Mouse (Mus musculus) midbrain, embryonic 11.5 days (tissue): ENCODE results near the gene Tsg101. TPM values are rescaled to one million over a fixed set of nuclear protein-coding genes. Genes with fewer than 3 reads are reported as not detected.

Experiments used
- ATAC-seq: fragments of 200-750 bp; cut with Nextera tagmentation; 2 replicates; pipeline ENCODE4 v1.8.0; 2017; ENCODE audit warnings: moderate TSS enrichment, moderate library complexity; ENCODE audit not compliant: low FRiP score
- DNase-seq: peaks from one replicate; pipeline ENCODE4 v3.0.0; 2015; ENCODE audit warnings: low spot score; ENCODE audit errors: missing footprints
- H3K27ac ChIP-seq: fragments of 300-500 bp; sonication (generic); 2 replicates; pipeline ENCODE4 v1.5.1; 2014; ENCODE audit warnings: low read depth, low read length
- H3K27me3 ChIP-seq: fragments of 300-500 bp; sonication (generic); 2 replicates; pipeline ENCODE4 v1.6.1; 2014; ENCODE audit warnings: mild to moderate bottlenecking, low read length, moderate library complexity, mixed read lengths; ENCODE audit not compliant: control insufficient read depth, insufficient read depth
- H3K36me3 ChIP-seq: fragments of 300-500 bp; sonication (generic); 2 replicates; pipeline ENCODE4 v1.6.1; 2014; ENCODE audit warnings: mild to moderate bottlenecking, low read length, moderate library complexity, mixed read lengths; ENCODE audit not compliant: control insufficient read depth, insufficient read depth
- H3K4me1 ChIP-seq: fragments of 300-500 bp; sonication (generic); 2 replicates; pipeline ENCODE4 v1.6.1; 2014; ENCODE audit warnings: low read length; ENCODE audit not compliant: control insufficient read depth, insufficient read depth
- H3K4me2 ChIP-seq: fragments of 300-500 bp; sonication (generic); 2 replicates; pipeline ENCODE4 v1.6.1; 2014; ENCODE audit warnings: mild to moderate bottlenecking, moderate library complexity
- H3K4me3 ChIP-seq: fragments of 300-500 bp; sonication (generic); 2 replicates; pipeline ENCODE4 v1.5.1; 2014; ENCODE audit warnings: low read depth, low read length
- H3K9ac ChIP-seq: fragments of 300-500 bp; sonication (generic); 2 replicates; pipeline ENCODE4 v1.6.1; 2014; ENCODE audit warnings: low read length
- H3K9me3 ChIP-seq: fragments of 300-500 bp; sonication (generic); 2 replicates; pipeline ENCODE4 v1.6.1; 2016; ENCODE audit warnings: low read length; ENCODE audit not compliant: control insufficient read depth
- WGBS: fragments of 180-500 bp; shearing (Covaris S2); extraction: QIAGEN DNeasy Blood & Tissue Kit; methylation state at CpG from one replicate; pipeline ENCODE4 v1.1.7; 2014; 5-methylcytosine and 5-hydroxymethylcytosine counted together
- polyA plus RNA-seq: library from polyadenylated mRNA; unstranded; fragments of >200 nt; fragmentation: Nextera tagmentation; extraction: Ambion mirVana; gene quantifications from 2 replicates; pipeline ENCODE4 v1.2.1, GENCODE M21; 2014

Tsg101 gene
- polyA plus RNA-seq, 1 experiment from 2014 or later = 342 TPM

DNA sequence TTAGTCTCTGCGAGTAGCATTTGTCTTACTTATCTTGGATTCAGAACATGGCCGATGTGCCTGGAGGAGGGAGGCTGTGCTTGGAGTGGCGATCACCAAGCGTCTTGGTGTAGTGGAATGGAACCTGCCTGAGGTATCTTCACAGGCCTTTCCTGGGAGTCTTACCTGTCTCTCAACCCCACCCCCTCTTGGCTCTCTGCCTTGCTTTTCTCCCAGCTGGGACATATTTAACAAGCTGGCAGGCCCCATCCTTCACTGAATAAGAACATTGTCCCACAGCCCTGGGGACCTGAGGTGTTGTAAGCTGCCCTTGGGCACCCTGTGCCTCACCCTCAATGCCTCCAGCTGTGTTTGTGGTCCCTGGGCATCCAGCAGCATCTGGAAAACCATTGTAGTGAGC is 76.2 kb downstream of the Tsg101 start:
- Histone ChIP-seq H3K27ac (no peak overlapping the region), H3K4me2 (no peak overlapping the region), H3K9me3 (no peaks in the 10 kb centered on the region), H3K27me3 (no peaks in the 10 kb centered on the region), H3K9ac (no peak overlapping the region), H3K4me3 (no peak overlapping the region), H3K4me1 (peaks cover 19% of the 10 kb centered on the region), H3K36me3 (peaks cover under 1% of the 10 kb centered on the region; the same call in 1 of the 2 replicates)
- ATAC-seq (no peak), DNase-seq (no peak)
- WGBS = 80% methylated on average over 4 of the region's 4 CpGs

DNA sequence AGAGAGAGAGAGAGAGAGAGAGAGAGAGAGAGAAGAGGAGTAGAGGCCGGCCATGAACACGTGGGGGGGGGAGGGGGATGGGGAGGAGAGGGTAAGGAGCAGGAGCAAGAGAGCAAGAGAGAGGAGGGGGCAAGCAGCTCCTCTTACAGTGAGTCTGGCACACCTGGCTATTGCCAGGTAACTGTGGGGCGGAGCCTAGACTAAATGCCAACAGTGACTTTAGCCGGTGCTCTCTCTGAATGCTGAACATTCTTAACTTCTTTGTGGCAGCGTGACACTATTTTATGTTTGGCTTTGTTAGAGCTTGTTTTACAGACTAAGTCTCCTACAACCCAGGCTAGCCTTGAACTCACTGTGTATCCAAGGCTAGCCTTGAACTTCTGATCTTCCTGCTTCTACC is 77.5 kb downstream of the Tsg101 start:
- Histone ChIP-seq H3K27me3 (no peaks in the 10 kb centered on the region), H3K9me3 (no peaks in the 10 kb centered on the region), H3K9ac (no peak overlapping the region), H3K4me1 (peaks cover 23% of the 10 kb centered on the region), H3K4me2 (no peak overlapping the region), H3K4me3 (no peak overlapping the region), H3K27ac (no peak overlapping the region), H3K36me3 (no peaks in the 10 kb centered on the region)
- WGBS = 34% methylated on average over 5 of the region's 5 CpGs
- ATAC-seq (no peak), DNase-seq (no peak)

DNA sequence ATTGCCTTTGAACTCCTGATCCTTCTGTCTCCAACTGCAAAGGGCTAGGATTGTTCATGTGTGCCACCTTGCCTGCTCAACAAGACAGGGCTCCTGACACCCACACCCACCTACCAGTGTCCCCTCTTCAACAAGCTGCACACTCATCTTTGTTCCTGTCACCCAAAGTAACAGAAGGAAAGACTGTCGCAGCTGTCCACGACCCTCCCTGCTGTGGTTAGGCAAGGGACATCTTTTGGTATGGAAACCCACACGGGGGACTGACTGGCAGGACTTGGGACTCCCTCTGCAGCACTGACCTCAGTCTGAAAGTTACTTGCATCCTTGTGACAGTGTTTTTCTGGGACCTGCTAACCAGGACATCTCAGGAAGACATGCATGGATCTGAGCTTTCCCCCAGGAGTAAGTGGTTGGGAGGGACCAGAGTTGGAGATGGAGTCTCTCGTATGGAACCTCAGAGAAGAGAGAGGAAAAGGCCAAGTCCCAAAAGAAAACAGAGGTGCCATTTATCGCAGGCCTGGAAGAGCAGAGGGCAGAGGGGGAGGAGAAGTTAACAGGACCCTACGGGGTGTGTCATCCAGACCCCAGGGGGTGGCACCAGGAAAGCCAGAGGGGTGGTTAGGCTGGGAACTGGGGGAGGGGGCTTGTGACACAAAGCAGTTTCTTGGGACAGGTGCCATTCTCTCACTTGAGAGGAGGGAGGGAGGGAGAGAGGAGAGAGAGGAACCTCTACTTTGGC is 78.8 kb downstream of the Tsg101 start, which contains the start of gene Ldha:
TSS of gene Ldha (plus strand) at position 689 of the 739 bp plus-strand sequence.
- Histone ChIP-seq H3K9me3 (no peaks in the 10 kb centered on the region), H3K36me3 (no peaks in the 10 kb centered on the region), H3K4me1 (peaks cover 16% of the 10 kb centered on the region), H3K27ac (no peak within 1 kb of the TSS), H3K4me2 (no peak within 1 kb of the TSS), H3K4me3 (no peak within 1 kb of the TSS), H3K27me3 (no peaks in the 10 kb centered on the region), H3K9ac (no peak within 1 kb of the TSS)
- DNase-seq (no peak), ATAC-seq (no peak)
- WGBS = 27% methylated on average over 6 of the region's 6 CpGs

DNA sequence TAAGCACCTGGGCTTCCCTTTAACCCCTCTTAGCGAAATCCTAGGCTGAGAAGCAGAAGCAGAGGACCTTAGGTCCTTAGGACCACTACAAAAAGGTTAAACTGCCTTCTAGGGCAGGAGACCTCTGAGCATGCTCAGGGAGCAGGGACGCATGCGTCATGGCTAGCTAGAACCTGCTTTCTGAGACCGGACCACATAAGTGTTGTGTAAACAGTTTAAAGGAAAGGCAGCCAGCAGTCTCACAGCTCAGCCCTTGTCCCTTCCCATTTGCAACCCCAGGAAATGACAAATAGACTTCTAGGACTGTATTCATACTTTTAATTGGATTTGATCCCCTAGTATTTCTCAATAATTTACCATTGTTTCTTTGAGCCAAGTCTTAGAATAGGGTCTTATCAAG is 79.4 kb downstream of the Tsg101 start:
- 44% methylated on average over 4 of the region's 4 CpGs for WGBS
- peaks cover 16% of the 10 kb centered on the region for H3K4me1 ChIP-seq
- H3K9me3 ChIP-seq = no peaks in the 10 kb centered on the region
- H3K4me2 ChIP-seq = no peak overlapping the region
- ATAC-seq = no peak
- no peak overlapping the region for H3K9ac ChIP-seq
- H3K27me3 ChIP-seq = no peaks in the 10 kb centered on the region
- H3K4me3 ChIP-seq = no peak overlapping the region
- H3K36me3 ChIP-seq = no peaks in the 10 kb centered on the region
- DNase-seq = no peak
- no peak overlapping the region for H3K27ac ChIP-seq

DNA sequence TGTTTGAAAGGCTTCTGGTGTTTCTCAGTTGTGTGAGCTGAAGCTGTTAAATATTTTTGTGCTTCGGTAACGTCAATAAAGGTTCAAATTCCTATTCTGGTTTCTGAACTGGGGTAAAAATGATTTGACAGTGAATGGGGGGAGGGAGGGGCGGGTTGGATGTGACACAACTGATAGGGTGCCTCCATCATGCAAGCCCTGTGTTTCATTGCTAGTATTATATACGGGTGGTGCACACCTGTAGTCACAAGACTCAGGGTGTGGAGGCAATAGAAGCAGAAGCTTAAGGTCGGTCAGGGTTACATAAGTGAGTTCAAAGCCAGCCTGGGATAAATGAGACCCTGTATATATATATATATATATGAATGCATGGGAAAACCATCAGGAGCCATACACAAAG is 79.9 kb downstream of the Tsg101 start:
- DNase-seq = no peak

DNA sequence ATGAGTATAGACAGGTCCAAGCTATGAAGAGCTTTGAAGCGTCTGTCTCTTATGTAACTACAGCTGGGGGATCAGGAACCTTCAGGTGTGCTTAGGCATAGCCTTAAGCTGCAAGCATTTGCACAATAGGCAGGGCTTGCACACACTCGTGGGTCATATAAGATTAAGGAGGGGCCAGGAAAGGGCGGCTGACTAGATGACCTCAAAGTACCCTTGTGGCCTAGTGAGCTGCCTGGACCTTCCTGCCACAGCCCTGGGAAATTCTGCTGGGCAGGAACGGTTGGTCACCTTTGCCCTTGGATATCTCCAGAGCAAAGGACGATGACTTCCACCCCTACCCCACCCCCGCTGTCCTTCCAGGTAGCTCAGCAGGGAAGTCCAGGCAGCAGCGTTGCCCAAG is 80.3 kb downstream of the Tsg101 start:
- Histone ChIP-seq H3K4me3 (no peak overlapping the region), H3K36me3 (no peaks in the 10 kb centered on the region), H3K4me1 (peaks cover 10% of the 10 kb centered on the region), H3K9me3 (no peaks in the 10 kb centered on the region), H3K27me3 (no peaks in the 10 kb centered on the region), H3K9ac (no peak overlapping the region), H3K4me2 (no peak overlapping the region), H3K27ac (no peak overlapping the region)
- DNase-seq = no peak
- WGBS = 36% methylated on average over 7 of the region's 7 CpGs
- ATAC-seq = no peak

More for the DNA sequence above, 79.9 kb downstream of the Tsg101 start:
- H3K27me3 ChIP-seq = no peaks in the 10 kb centered on the region
- H3K4me1 ChIP-seq = peaks cover 12% of the 10 kb centered on the region
- ATAC-seq = no peak
- no peak overlapping the region for H3K4me3 ChIP-seq
- H3K36me3 ChIP-seq = no peaks in the 10 kb centered on the region
- H3K27ac ChIP-seq = no peak overlapping the region
- H3K9me3 ChIP-seq = no peaks in the 10 kb centered on the region
- H3K4me2 ChIP-seq = no peak overlapping the region
- no peak overlapping the region for H3K9ac ChIP-seq
- 74% methylated on average over 5 of the region's 5 CpGs for WGBS

Other genes with a start within 250 kb of the Tsg101 start
- gene Tph1, start 247.4 kb downstream of the Tsg101 start, polyA plus RNA-seq = 0.21 and 0.59 TPM in 2 replicates
- 42.4 and 44.1 TPM in 2 replicates for gene Saal1, start 209.3 kb downstream of the Tsg101 start, polyA plus RNA-seq
- 0.07 TPM in 1 of 2 replicates, not detected in the other for gene Saa3, start 204.3 kb downstream of the Tsg101 start, polyA plus RNA-seq
- gene Saa4, start 187.4 kb downstream of the Tsg101 start, polyA plus RNA-seq = not detected in 2 replicates
- gene Saa1, start 177.0 kb downstream of the Tsg101 start, polyA plus RNA-seq = not detected in 2 replicates
- not detected in 2 replicates for gene Saa2, start 168.2 kb downstream of the Tsg101 start, polyA plus RNA-seq
- gene Hps5, start 123.9 kb downstream of the Tsg101 start, polyA plus RNA-seq = 16.3 and 17.9 TPM in 2 replicates
- 58.0 and 62.4 TPM in 2 replicates for gene Gtf2h1, start 123.9 kb downstream of the Tsg101 start, polyA plus RNA-seq
- gene Ldha, start 78.5 kb downstream of the Tsg101 start, polyA plus RNA-seq = 1,513 and 1,542 TPM in 2 replicates
- gene Ldhc, start 58.8 kb downstream of the Tsg101 start, polyA plus RNA-seq = not detected in 2 replicates
- 14.3 and 14.8 TPM in 2 replicates for gene Uevld, start 38.6 kb upstream of the Tsg101 start, polyA plus RNA-seq
- not detected in 2 replicates for gene Gm9999, start 63.6 kb upstream of the Tsg101 start, polyA plus RNA-seq
- 12.5 and 13.3 TPM in 2 replicates for gene Spty2d1, start 88.4 kb upstream of the Tsg101 start, polyA plus RNA-seq
- gene Tmem86a, start 130.6 kb upstream of the Tsg101 start, polyA plus RNA-seq = 9.7 and 10.0 TPM in 2 replicates
- gene Ptpn5, start 213.7 kb upstream of the Tsg101 start, polyA plus RNA-seq = 17.5 and 18.5 TPM in 2 replicates